Mouse (Mus musculus): ENCODE measurements around the gene Ttc24.

DNA sequence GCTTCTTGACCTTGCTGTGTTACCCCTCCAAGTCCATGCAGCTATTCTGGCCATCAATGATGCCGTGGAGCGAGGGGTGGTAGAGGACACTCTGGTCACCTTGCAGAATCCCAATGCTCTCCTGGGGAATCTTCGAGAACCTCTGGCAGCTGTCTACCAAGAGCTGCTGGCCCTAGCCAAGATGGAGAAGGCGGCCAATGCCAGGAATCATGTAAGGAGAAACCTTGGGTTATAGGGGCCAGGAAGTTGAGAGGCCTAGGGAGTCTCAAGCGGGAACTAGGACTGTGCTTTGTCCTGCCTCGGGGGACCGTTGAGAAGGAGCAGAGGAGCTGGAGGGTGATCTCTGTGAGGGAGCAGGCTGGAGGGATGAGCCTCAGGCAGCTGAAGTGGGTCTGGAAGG lies 12.0 kb upstream of the Ttc24 start:
- TF ChIP-seq CTCF (IDR thresholded peaks at IDR 0.05; ENCODE audit: insufficient read depth, low read length), result no peak
- TF ChIP-seq POLR2A (IDR thresholded peaks at IDR 0.05; ENCODE audit: borderline replicate concordance, extremely low read depth, low read depth, low read length), result no peak

Measured in lung, adult 2 months (tissue).